Mouse (Mus musculus): ENCODE measurements at regions not wholly inside any gene's neighbourhood (a gene's known extent, or its start where the extent isn't known, plus 50 kb on each side); places are given as distances from the start of the nearest gene placed in this dataset.

GRCm38 (mm10) chr9:104387805-104388204 is 50.3 kb upstream of the Acpp start:
- DNase-seq: no peak

All from thymus, postnatal 14 days (tissue).